Mouse (Mus musculus) megakaryocyte-erythroid progenitor cell, adult 5-6 weeks (primary cell): ENCODE measurements around the gene Scgb3a1. TPM values are rescaled to one million over a fixed set of nuclear protein-coding genes. Genes with fewer than 3 reads are reported as not detected.

Source experiments
- ATAC-seq: replicated peaks from 2 replicates; pipeline ENCODE4 v1.8.0; 2016; ENCODE audit warnings: mild to moderate bottlenecking, inconsistent platforms; ENCODE audit not compliant: severe bottlenecking, poor library complexity, low FRiP score, low TSS enrichment
- total RNA-seq, 2 experiments: library from RNA; stranded (forward) in 1 of 2; stranded (reverse) in 1 of 2; fragments of 200-1000, 215-1000 nt in 1 of 2; fragments of >200 nt in 1 of 2; fragmentation: Nextera tagmentation in 1 of 2; gene quantifications; 2 replicates each; pipeline ENCODE4 v1.2.3; 2014 to 2017

Gene Scgb3a1
- not detected in 2 replicates for total RNA-seq (2014; fragmentation: Nextera tagmentation)
- not detected in 2 replicates for total RNA-seq (2017)

DNA sequence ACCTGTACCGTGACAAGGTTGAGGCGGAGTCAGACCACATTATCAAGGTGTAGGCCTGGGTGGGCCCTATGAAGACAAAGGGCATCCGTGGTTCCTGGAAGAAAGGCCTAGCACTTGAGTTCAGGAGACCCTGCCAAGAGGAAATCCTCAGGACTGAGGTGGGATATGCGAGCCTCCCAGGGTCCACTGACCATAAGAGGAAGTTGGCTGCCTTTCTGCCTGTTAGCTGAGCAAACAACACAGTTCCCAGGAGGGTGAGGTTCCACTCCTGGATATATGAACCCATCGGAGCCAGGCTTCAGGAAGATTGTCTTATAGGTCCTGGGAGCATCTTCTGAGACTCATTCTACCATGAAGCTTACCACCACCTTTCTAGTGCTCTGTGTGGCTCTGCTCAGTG, at the start of gene Scgb3a1:
Gene Scgb3a1, plus strand, starts transcription at position 301 of the 400 bp plus-strand sequence.
- ATAC-seq, result no peak

DNA sequence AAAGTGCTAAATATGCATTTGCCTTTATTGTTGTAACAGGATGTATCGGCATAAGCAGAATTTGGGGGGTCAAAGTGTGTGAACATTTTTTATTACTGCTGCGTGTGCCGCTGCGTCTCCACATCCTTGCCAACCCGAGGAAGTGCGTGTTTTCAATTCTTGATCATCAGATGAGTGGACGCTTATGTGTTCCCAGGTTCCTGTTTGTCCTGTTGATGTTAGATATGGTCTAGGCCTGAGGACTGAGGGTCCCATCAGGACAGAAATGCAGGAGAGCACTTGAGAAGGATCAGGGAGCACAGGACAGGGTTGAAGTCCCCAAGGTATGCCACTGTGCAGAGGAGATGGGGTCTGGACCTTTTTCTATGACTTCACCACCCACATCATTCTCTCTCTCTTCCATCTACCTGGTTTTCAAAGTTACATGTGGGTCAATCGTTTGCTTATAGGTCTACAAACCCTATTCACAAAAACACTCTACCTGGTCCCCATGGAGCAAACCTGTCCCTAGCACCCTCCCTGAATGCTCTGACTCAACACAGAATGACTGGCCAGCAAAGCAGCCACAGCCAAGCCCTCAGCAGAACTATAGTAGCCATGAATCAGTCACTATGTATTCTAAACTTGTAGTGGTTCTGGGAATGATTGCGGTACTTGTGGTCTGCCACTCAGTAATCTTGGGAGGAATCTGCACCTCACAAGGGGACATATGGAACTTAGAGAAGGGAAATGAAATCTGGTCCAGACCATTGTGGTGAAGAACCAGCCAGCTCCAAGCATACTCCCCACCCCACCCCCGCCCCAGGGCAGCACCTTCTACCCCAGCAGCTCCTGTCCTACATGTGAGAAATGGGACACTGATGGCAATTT, 47.3 kb upstream of the Scgb3a1 start:
- ATAC-seq, result no peak

DNA sequence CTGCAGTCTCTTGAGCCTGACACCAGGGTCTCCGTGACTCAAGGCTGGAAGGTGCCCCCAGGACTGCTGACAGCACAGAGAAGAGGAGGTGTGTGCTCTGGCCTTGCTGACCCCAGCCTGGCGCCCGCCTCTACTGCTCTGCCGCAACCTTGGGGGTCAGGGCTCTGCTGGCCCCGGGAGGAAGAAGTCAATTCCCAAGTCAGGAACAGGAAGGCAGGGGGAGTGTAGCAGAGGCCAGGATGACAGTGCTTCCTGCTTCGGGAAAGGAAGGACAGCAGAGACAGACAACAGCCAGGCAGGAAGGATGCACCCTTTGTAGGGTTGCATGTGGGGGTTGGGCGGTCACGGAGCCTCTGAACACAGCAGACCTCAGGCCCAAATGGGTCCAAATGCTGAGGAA, 44.9 kb upstream of the Scgb3a1 start:
- ATAC-seq, result no peak

DNA sequence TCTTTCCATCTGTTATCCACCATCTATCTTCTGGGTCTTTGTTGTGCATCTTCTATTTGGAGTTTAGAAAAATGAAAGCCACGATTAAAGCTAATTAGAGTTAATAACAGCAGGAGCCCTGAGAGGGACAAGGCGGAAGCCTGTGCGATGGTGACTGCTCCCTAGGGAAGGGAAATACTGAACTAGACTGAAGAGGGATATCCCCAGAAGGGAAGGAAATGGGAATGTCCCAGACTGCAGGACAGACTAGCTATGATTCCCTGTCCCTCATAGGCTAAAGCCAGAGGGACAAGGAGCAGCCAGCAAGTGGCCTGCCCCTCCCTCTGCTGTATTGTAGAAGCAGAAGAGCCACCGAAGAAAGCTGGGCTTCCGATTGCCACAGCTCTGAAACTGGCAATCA, 41.5 kb upstream of the Scgb3a1 start:
- ATAC-seq, result no peak

DNA sequence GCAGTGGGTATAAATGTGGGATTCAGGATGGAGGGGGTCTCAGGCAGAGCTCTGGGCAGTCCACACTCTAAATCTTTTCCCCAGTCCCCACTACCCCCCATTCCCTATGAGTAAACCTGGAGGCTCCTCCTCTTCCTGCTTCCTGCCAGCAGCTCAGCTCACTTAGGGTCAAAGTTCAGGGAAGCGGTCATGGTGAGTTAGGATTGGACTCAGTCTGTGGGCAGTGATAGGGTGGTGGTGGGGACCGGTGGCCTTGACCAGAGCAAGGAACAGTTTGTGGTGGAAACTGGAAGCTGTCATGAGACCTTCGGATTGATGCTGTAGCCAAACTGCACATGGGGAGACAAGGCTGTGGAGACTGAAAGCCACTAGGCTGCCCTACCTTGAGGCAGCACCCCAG, 39.3 kb upstream of the Scgb3a1 start:
- ATAC-seq, result no peak

DNA sequence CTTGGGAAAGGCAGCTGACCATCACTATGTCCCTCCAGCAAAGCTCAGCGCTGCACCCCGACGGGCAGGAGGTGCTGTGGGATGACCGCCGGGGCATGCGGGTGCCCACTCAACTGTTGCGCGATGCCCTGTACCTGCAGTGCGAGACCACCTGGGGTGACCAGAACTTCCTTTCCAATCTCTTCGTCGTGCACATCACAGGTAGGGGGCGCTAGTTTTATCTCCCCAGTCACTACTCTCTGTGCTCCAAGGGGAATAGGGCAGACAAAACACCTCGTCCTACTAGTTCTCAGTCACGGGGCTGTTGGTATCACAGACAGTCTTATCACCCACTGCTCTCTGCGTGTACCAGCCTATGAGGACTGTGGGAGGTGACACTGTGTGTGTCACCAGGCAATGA, 37.5 kb upstream of the Scgb3a1 start:
- 0 out of 2 replicates have a peak, but pooled peaks have one; percentile 24 for ATAC-seq

DNA sequence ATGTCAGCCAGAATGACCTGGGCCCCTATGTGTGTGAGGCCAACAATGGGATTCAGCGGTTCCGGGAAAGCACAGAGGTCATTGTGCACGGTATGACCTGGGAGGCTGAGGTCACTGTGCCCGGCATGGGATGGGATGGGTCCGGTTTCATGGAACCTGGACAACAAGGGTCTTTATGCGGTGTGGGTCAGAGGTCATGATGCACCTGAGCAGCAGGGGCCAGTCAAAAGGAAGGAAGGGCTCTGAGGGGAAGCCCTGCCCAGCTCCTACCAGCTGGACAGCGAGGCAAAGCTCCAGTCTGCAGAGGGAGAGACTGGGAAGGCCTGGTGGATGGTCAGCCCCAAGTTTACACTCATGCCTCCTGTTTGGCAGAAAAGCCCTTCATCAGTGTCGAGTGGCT, 36.7 kb upstream of the Scgb3a1 start:
- ATAC-seq, result no peak

DNA sequence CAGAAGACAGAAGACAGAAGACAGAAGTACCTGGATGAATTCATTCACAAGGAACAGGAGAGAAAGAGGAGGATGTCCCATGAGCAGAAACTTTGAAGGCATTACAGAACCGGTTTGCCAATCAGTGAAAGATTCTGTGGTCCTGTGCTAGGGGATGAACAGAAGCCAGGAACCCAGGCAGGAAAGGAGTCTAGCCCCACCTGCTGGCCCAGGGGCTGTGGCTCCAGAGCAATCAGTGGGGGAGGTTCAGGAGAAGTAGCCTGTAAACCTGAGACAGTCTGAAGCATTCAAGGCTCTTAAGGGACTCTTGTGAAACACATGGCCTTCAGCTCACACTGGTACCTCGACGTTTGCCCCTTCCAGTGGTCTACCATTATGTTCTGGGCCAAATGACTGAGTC, 32.3 kb upstream of the Scgb3a1 start:
- no peak for ATAC-seq

DNA sequence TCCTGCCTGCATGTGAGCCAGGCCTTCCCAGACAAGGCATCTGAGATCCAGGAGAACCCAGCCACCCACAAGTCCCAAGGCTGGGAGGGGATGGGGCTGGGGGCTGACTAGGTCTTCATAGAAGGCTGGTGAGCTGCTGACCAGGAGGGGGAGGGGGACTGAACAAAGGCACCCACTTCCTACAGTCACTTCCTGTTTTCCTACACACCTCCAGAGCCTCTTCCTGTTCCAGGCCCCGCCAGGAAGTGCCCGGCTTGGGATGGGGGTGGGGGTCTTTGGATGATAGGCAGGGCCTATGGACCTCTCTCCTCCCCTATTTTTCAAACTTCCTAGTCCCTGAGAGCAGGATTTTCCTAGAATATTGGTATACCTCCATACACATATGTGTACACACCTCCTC, 31.2 kb upstream of the Scgb3a1 start:
- ATAC-seq, result no peak

DNA sequence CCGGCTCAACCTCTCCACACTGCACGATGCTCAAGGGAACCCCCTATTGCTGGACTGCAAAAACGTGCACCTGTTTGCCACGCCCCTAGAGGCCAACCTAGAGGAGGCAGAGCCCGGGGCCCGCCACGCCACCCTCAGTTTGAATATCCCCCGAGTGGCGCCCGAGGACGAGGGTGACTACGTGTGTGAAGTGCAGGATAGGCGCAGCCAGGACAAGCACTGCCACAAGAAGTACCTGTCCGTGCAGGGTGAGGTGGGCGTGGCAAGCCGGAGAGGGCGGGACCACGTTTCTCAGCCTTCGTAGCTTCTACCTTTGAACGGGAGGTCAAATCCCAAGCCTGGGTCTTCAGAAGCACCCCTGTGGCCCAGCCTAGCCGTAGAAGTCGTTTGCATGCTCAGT, 29.3 kb upstream of the Scgb3a1 start:
- no peak for ATAC-seq

DNA sequence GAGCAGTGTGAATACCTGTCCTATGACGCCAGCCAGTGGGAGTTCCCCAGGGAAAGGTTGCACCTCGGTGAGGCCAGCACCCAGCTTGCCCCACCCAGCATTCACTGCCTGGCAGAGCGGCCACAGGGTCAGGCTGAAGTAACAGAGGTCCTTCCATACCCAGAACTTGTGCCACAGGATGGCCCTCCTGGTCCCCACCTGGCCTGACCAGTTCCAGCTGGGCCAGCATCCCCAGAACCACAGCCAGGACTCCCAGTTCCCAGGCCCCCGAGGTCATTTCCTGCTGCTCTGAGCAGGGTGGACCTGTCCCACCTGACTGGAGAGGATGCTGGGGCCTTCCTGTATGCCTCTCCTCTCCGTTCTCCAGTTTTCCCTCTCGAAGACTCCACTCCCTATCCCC, 27.7 kb upstream of the Scgb3a1 start:
- ATAC-seq, result no peak

DNA sequence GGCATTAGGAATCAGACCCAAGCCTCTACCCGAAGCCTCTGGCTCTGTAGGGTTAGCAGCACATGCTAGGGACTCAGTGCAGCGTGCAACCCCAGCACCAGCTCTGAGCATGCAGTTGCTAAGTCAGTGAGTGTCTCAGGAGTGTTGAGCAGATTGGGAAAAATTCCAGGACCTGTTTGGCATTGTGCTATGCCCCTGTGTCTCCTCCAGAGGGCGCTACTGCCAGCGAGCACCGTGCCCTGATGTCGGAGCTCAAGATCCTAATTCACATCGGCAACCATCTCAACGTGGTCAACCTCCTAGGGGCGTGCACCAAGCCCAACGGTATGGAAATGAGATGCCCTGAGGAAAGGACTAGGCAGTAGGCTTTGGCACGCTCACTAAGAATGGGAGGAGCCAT, 27.0 kb upstream of the Scgb3a1 start:
- peak; percentile 47 for ATAC-seq

DNA sequence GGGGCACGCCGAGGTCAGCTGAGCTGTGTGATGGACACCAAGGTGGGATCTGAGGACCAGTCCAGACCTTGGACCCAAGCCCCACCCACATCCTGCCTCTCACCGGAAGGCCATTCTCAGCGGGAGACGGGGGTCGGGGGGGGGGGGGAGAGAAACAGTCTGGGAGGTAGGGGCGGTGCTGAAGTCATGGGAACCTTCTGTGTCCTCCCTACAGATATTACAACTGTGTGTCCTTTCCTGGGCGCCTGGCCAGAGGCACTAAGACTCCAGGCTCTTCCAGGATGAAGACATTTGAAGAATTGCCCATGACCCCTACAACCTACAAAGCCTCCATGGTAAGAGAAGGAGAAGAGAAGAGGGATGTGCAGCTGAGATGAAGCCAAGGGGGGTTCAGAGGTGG, 17.7 kb upstream of the Scgb3a1 start:
- no peak for ATAC-seq

DNA sequence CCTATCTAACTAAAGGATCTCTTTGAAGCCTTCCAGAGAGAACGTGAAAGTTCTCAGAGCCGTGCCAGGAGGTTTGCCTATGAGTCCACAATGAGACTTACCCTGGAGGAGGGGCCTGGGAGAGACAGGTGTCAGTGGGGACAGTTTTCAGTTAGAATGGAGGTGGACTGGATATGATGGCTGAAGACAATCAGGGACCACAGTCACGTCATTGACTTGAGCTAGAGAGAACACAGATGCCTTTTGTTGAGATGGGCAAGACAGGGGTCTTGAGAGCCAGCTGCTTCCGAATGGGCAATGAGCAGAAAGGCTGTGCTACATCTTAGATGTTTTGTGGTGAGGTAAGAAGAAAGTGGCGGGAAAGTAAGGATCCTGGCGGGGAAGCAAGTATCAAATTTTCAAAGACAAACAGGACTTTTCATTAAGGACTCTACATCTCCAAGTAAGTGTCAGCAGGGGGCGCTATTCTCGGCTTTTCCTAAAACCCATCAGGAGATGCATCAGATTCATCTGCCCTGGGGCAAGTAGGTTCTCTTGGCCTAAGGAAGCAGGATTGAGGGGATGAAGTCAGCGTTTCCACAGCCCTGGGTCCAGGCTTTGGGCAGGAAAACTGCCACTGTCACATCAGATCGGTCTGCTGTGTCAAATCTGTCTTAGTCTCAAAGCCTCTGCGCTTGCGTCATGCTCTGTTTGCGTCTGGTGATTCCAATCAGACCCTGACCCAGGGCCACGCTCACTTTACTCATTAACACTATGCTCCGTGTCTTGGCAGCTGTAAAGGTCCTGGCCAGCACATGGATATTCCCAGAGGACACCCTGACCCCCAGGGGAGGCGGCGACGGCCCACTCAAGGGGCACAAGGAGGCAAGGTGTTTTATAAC, 13.1 kb upstream of the Scgb3a1 start:
- 0 out of 2 replicates have a peak, but pooled peaks have one; percentile 8 for ATAC-seq

DNA sequence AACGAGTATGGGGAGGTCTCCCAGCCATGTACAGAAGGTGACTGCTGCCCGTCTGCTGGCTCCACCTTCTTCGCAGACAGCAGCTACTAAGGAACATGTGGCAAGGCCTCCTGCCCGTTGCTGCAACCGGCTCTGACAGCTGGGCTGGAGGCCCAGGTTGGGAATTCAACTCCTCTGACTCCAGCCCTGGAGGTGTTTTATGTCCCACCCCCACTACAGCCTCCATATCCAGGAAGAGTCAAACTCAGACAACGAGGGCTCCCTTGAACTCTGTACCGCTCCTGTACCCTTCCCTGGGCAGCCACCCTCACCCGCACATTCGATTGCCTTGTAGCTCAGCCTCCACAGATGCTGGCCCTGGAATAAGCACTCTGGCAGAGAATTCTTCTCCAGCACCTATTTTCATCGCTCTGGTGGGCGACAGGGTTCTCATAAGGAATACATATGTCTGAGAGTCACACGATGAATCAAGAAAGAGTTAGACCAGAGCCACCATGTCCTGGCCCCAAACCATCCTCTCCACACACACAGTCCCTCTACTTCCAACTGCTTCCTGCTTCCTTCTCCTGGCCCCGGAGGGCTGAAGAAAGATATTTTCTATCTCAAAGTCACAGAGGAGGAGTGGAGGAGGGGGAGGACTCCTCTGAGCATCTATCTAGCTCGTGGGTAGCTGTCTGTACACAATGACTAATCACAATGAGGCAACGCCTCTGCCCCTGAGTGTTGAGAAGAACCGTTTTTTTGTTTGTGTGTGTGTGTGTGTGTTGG, 12.2 kb upstream of the Scgb3a1 start:
- peak; percentile 82 for ATAC-seq

DNA sequence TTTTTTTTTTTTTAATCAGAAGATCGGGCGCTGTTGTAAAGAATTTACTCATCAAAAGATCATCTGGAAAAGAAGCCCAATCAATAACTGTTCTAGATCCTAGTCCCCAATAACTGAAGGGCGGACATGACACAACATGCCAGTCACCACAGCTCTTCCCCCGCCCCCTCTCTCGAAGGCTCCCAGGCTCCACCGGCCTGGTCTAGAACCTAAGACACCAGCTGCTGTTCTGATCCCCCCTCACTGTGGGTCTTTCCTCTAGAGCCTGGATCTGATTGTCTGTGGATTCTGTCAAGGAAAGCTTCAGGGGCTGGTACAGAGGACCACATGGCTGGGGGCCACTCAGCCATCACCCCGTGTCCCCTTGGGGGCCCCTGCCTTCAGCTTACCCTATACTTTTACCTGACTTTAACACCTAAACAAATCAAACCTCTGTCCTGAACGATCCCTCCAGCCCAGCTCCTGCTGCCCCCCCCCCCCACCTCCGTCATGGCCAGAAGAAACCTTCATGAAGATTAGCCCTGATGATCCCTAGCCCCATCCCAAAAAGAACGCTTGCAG, 11.6 kb upstream of the Scgb3a1 start:
- ATAC-seq, result peak; percentile 38

DNA sequence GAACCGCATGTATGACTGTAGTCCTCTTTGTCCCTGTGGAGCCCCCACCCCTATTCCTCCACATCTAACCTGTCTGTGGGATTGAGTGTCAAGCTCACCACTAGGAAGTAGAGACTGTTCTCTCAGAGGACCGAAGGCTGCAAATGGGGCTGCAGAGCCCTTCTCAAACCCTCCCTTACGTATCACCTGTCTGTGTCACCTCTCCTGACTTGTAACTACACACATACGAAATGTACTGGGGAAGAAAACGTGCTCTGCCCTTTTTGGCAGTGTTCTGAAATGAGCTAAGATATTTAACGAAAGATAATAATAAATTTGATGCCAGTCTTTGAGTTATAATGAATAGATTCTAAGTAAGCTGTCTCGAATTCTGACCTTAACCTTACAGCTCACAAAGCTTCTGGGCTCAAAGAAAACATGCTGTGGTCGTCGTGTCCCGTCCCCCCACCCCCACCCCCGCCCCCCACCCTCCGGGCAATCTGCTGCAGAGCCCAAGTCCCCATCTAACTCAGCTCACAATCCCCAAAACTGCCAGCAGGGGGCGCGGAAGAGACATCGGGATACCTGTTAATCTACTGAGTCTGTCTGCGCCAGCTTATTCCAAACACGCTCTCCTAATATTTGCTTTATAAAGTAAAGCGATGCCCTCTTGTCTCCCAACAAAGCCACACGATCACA, 10.9 kb upstream of the Scgb3a1 start:
- ATAC-seq, result peak; percentile 65

DNA sequence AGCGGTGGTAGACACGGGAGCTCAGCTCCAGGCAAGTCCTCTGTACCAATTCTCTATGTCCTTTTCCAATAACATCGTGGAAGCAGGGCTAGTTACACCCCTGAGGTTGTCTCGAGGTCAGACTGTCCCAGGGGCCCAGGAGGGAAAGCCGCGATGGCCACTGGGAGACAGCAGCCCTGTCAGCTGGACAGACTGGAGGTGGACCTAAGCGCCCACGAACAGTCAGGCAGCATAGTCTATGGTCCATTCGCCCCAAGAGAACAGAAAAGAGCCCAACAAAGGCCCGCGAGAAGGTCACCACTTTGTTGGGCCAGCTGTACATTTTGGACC, 10.4 kb upstream of the Scgb3a1 start:
- ATAC-seq, result peak; percentile 25; the same call in 1 of the 2 replicates

DNA sequence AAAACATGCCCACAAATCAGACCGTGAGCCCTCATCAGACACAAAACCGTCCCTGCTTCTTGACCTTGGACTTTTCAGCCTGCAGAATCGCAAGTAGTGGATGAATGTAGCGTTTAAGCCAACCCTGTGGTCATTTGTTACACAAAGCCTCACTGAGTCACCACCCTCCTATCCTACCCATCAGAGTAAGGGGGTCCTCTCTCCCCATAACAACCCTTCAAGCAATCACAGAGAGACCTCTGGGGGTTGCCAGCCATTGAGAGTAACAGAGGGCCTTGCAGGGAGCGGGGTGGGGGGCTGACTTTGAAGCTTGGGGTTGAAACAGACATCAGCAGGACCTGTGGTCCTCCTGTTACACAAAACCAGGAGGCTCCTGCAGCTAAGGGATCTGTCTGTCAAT, 8.8 kb upstream of the Scgb3a1 start:
- no peak for ATAC-seq
